Mouse (Mus musculus): ENCODE data around the gene Slc25a36.

Gene Slc25a36

GRCm38 (mm10) chr9:97055906-97056305, 55.1 kb downstream of the Slc25a36 start:
- in situ Hi-C loops (cut with MboI, MseI) = no loop called here

- in situ Hi-C loops (cut with MboI, MseI) = no loop called here
Observed at GRCm38 (mm10) chr9:97051176-97051575, 59.8 kb downstream of the Slc25a36 start.

- in situ Hi-C loops (cut with MboI, MseI) = no loop called here
Observed at GRCm38 (mm10) chr9:97046240-97046639, 64.7 kb downstream of the Slc25a36 start.

- in situ Hi-C loops (cut with MboI, MseI) = no loop called here
Observed at GRCm38 (mm10) chr9:97041633-97042032, 69.3 kb downstream of the Slc25a36 start.

- in situ Hi-C loops (cut with MboI, MseI) = no loop called here
Observed at GRCm38 (mm10) chr9:97038010-97038409, 72.9 kb downstream of the Slc25a36 start.

DNA sequence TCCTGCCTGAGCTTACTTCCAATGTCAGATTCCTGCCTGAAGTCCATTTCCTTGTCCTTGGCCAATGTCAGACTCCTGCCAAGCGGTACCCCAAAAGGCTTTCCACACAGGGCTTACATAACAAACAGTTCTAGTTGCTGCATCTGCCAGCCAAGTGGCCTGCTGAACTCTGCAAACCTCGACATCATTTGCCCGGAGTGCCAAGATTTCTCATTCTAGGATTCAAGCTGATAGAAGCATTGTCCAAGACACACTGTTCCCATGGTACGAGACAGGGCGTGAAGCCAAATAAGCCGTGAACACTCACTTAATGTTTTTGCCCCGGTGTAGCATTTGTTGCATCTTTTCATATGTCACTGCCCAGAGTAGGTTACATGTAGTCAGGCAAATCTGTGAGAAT, 74.3 kb downstream of the Slc25a36 start:
- in situ Hi-C loops (cut with MboI, MseI) = no loop called here

- in situ Hi-C loops (cut with MboI, MseI) = no loop called here
Observed at GRCm38 (mm10) chr9:97027361-97027760, 83.6 kb downstream of the Slc25a36 start.

DNA sequence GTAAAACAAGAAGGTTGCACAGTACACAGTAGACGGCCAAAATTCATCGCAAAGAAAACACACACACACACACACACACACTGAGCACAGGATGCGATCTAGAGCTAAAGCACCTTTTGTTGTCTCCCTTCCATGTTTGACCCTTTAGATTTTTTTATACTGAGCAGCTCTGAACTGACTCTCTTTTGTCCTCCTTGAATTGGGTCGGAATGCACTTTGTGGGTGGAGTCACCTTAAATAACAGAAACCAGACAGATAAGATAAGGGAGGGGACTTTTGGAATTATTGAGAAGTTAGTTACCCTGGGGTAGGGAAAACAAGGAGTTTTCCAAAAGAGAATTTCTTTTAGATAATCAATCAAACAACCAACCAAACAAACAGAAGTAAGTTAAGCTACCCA, 85.0 kb downstream of the Slc25a36 start:
- in situ Hi-C loops (cut with MboI, MseI) = no loop called here
